Mouse (Mus musculus) lung, postnatal 0 days (tissue): Measurements from ENCODE around the gene Galnt11.

ENCODE experiments used
- CTCF ChIP-seq: IDR thresholded peaks from 2 replicates; pipeline ENCODE4 v1.5.1; 2016; ENCODE audit warnings: antibody characterized with exemption, mild to moderate bottlenecking
- EP300 ChIP-seq: IDR thresholded peaks from 2 replicates; pipeline ENCODE4 v1.6.1; 2016; ENCODE audit warnings: antibody characterized with exemption, mild to moderate bottlenecking, control low read depth

- TF ChIP-seq EP300, result no peak
- peak; percentile 28 for TF ChIP-seq CTCF
These were observed 42.4 kb upstream of the Galnt11 start for GRCm38 (mm10) chr5:25179284-25179683.
